Mouse (Mus musculus) ES-E14 (cell line): ENCODE results near the gene Cdc123. TPM values are rescaled to one million over a fixed set of nuclear protein-coding genes. Genes with fewer than 3 reads are reported as not detected.

Experiments
- DNase-seq: peaks from one replicate; pipeline ENCODE4 v3.0.0-alpha.2; 2013; ENCODE audit warnings: low read depth, low spot score
- H3K27ac ChIP-seq: 2 replicates; pipeline ENCODE4 v1.5.1; 2012; ENCODE audit warnings: low read depth, mild to moderate bottlenecking, low read length, moderate library complexity, mixed read lengths; ENCODE audit not compliant: poor library complexity, insufficient read depth, severe bottlenecking
- H3K36me3 ChIP-seq: 2 replicates; pipeline ENCODE4 v1.6.1; 2012; ENCODE audit warnings: mild to moderate bottlenecking, low read length, moderate library complexity, mixed read lengths; ENCODE audit not compliant: control insufficient read depth, poor library complexity, insufficient read depth, severe bottlenecking
- H3K4me1 ChIP-seq, 2 experiments: fragments of 150-350 bp in 1 of 2; sonication (generic) in 1 of 2; 2 replicates each; pipeline ENCODE4 v1.6.1; 2012; ENCODE audit warnings: low read length in 2 of 2, mild to moderate bottlenecking in 1 of 2, mixed read lengths in 1 of 2; ENCODE audit not compliant: control insufficient read depth in 2 of 2, insufficient read depth in 2 of 2, poor library complexity in 1 of 2
- H3K4me3 ChIP-seq, 2 experiments: fragments of 150-350 bp in 1 of 2; sonication (generic) in 1 of 2; 2 replicates each; pipeline ENCODE4 v1.5.1; 2012; ENCODE audit warnings: low read length in 2 of 2, low read depth in 1 of 2, mild to moderate bottlenecking in 1 of 2, mixed read lengths in 1 of 2; ENCODE audit not compliant: insufficient read depth in 1 of 2, poor library complexity in 1 of 2, severe bottlenecking in 1 of 2
- H3K9ac ChIP-seq: 2 replicates; pipeline ENCODE4 v1.6.1; 2012; ENCODE audit warnings: low read depth, mild to moderate bottlenecking, low read length, mixed read lengths; ENCODE audit not compliant: poor library complexity, insufficient read depth, severe bottlenecking
- H3K9me3 ChIP-seq: fragments of 150-350 bp; sonication (generic); 2 replicates; pipeline ENCODE4 v1.6.1; 2012; ENCODE audit warnings: low read depth, mild to moderate bottlenecking, low read length; ENCODE audit not compliant: control insufficient read depth, insufficient read depth
- CHD2 ChIP-seq: IDR thresholded peaks from 2 replicates; pipeline ENCODE4 v1.6.1; 2014; ENCODE audit warnings: mild to moderate bottlenecking, low read depth, low read length, inconsistent platforms
- HCFC1 ChIP-seq: IDR thresholded peaks from 2 replicates; pipeline ENCODE4 v1.6.1; 2012; ENCODE audit warnings: low read length, inconsistent platforms, borderline replicate concordance; ENCODE audit not compliant: insufficient read depth
- MAFK ChIP-seq: IDR thresholded peaks from 2 replicates; pipeline ENCODE4 v1.6.1; 2014; ENCODE audit warnings: mild to moderate bottlenecking, low read depth, low read length, inconsistent platforms; ENCODE audit not compliant: insufficient read depth
- ZC3H11A ChIP-seq: IDR thresholded peaks from 2 replicates; pipeline ENCODE4 v1.6.1; 2012; ENCODE audit warnings: low read depth, mild to moderate bottlenecking, inconsistent platforms, low read length, borderline replicate concordance
- ZNF384 ChIP-seq: IDR thresholded peaks from 2 replicates; pipeline ENCODE4 v1.6.1; 2012; ENCODE audit warnings: low read depth, low read length, inconsistent platforms
- in situ Hi-C, 2 experiments: fragments of 600-800 bp; cut with MboI; formaldehyde crosslinking; loops; one replicate each; pipeline ENCODE4 v1.15.1; 2025; ENCODE audit warnings: low sequenced_read_pairs in 2 of 2, inconsistent platforms in 1 of 2; ENCODE audit not compliant: unreplicated experiment in 2 of 2
- total RNA-seq: library from RNA; depleted of rRNA; stranded (reverse); fragments of 300-350 nt; gene quantifications from 2 replicates; pipeline ENCODE4 v1.2.3, GENCODE M21; 2012; rRNA removed

The Cdc123 gene
- total RNA-seq, 1 experiment = 147 TPM

DNA sequence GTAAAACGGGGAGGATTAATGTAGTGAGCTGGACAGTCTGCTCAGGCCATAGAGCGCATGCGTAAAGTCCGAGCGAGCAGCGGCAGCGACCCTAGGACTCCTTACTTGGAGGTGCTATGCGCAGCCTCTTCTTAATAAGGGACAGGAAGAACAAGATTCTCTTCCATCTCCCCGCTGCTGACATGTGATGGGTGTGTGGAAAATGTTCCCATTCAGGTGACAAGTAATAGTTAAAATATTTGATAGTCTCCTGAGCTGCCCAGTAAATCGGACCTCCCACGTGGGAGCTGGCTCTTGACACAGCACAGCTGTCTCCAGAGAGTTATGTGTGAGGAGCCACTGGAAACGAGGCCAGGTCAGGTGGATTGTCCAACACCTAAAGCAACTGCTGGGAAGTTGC lies 98.4 kb downstream of the Cdc123 start:
- Histone ChIP-seq H3K4me1 (no peaks in the 10 kb centered on the region), H3K36me3 (no peaks in the 10 kb centered on the region), H3K4me3 (no peak overlapping the region), H3K9ac (no peak overlapping the region), H3K9me3 (no peaks in the 10 kb centered on the region), H3K27ac (no peak overlapping the region)
- in situ Hi-C loops = no loop called here
- TF ChIP-seq CHD2 (no peak), ZNF384 (no peak), ZC3H11A (no peak), HCFC1 (no peak), MAFK (no peak)
- no peak for DNase-seq

Other genes starting within 250 kb of the Cdc123 start
- gene Camk1d, start 130.6 kb downstream of the Cdc123 start, total RNA-seq = 12.5 and 22.0 TPM in 2 replicates
- 54.4 and 67.8 TPM in 2 replicates for gene Nudt5, start 145 bp downstream of the Cdc123 start, total RNA-seq
- 1.7 and 3.0 TPM in 2 replicates for gene Gm13199, start 17.8 kb upstream of the Cdc123 start, total RNA-seq
- 56.1 and 71.1 TPM in 2 replicates for gene Sec61a2, start 50.3 kb upstream of the Cdc123 start, total RNA-seq
- 12.0 and 28.1 TPM in 2 replicates for gene Dhtkd1, start 97.6 kb upstream of the Cdc123 start, total RNA-seq
- gene Upf2, start 106.3 kb upstream of the Cdc123 start, total RNA-seq = 14.6 and 18.6 TPM in 2 replicates